Mouse (Mus musculus) kidney, postnatal 10 days (tissue): ENCODE measurements around the gene Tdrd5.
"Not testable (repeated sequence)": the region's sequence is repeated elsewhere in the genome, so short reads cannot be mapped to it uniquely, and the experiment has no call there.

Experiments used
- DNase-seq: peaks from one replicate; pipeline ENCODE4 v3.0.0; 2021; ENCODE audit warnings: mixed read lengths

Tdrd5 gene

DNA sequence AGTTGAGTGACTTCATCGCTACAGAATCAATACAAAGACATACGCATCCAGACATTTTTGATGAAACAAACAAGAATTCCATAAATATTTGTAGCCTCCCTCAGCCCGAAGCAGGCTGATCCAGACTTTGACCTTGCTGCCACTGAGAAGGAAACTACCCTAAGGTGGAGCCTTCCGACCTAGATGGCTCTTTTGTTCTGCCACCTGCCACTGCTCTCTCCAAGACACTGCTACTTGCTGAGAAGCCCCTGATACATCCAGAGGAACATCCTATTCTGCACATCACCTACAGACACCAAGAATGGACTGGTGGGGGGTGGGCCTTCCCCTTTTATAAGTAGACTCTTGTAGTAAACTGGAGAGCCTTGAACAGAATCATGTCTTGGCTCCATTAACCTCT, 52.4 kb downstream of the Tdrd5 start:
- not testable (repeated sequence) for DNase-seq

DNA sequence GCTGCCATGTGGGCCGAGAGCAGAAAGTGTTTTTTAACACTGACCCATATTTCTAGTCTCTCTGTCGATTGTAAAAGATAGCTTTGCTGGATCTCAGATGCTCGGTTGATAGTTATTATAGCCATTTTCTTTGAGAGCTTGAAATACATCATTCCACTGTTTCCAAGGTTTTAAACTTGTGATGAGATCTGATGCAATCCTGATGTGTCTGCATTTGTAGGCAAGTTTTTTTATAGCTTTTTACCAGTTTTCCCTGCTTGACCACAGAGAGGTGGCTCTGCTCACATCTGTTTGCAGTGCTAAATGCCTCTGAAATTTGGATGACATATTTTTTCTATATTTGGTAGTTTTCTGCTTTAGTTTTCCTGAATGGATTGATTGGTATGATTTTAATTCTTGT, 55.6 kb downstream of the Tdrd5 start:
- no peak for DNase-seq

DNA sequence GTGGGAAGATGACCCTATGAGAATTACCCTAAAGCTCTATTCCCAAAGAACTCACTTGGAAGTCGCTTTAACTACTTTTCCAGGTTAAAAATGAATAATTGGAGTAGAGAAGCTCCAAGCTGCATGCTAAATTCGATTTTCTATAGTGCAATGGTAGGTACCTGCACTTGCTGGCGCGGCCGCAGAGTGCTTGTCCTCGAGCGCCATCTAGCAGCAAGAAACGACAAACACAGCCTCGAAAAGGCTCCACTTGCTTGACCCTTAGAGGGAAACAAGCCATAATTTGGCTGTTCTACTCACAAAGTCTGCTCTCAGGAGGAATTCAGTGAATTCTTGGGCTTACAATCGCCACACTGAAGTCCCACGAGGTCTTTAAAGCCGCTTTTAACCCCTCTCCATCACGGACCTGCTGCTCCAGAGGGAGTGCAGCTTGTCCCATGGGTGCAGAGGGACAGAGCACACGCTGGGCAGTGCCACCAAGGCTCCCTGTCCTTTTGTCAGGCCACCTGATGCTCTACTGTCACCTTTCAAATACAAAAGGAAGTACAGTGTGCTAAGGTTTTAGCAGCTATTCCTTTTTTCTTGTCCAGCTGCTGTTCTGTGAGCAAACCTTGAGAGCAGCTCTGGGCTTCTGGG, 61.6 kb downstream of the Tdrd5 start:
- peak; percentile 81 for DNase-seq

DNA sequence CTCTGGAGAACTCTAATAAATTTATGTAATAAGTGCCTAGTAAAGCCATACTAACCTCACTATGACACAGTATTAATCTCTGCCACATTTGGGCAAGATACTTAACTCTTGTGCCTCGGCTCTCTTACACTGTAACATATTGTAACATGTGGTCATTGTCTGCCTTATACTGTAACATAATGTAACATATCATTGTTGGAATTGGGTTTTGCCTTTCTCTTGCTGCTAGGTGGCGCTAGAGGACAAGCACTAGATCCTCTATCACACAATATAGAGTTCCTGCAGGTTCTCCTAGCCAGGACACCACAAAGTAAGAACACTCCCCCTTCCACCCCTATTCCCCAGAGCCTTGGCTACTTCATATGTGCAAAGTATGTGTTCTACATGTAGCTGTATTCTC, 62.4 kb downstream of the Tdrd5 start:
- DNase-seq = peak; percentile 55

DNA sequence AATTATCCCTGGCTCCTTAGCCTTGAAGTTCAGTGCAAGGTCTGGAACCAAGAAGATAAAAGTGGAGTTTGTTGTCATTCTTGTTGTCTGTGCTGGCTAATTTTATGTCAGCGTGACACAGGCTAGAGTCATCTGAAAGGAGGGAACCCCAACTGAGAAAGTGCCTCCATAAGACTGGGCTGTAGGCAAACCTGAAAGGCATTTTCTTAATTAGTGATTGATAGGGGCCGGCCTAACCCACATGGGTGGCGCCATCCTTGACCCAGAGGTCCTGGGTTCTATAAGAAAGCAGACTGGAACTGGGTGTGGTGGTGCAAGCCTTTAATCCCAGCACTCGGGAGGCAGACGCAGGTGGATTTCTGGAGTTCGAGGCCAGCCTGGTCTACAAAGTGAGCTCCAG, 72.3 kb downstream of the Tdrd5 start:
- DNase-seq = no peak

DNA sequence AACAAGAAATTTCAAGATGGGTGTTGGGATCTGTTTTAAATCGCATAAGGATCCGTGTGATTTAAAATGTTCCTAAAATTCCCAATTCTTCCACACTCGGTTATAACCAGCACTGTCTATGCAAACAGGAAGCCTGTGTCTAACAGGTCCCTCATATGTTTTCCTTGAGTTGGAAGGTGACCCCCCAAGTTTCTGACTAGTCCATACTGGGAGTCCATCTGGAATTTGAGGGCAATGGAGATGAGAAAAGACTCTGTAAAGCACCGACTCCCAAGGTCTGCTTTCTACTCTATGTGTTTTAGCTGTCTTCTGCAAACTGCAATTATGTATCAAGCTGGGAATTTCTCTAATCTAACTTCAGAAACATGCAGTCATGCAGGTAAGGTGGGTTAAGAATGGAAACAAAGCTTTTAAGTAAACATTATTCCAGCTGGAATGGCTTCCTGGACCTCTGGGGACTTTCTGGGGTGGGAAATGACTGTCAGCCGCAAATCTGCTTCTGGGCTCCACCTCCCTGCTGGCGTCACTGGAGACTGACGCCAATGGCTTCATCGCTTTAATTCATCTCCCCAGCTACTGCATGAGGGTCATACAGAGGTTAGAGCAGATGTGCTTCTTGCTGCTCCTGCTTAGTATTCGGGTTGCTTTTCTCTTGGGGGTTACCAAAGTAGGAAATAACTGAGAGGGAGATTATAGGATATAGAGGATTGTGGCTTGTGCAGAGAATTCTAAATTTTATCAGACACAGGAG, 73.0 kb downstream of the Tdrd5 start:
- peak; percentile 67 for DNase-seq

DNA sequence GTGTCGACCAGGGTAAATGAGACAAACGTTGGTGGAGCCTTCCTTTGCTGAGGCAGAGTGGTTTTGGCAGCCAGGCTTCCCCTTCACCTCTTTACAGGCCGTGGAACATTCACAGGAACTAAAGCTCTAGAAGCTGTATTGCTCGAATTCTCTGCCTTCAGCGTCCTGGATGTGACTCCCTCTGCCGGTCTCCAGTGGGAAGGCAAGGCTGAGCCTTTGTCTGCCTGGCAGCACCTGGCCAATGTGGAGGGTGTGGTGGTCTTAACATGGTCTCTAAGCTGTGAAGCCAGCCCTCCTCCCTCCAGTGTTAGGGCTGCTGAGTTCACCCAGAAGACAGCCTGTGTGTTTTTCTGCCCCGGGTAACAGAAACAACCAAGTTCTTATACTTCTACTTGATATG, 74.0 kb downstream of the Tdrd5 start:
- peak; percentile 71 for DNase-seq

DNA sequence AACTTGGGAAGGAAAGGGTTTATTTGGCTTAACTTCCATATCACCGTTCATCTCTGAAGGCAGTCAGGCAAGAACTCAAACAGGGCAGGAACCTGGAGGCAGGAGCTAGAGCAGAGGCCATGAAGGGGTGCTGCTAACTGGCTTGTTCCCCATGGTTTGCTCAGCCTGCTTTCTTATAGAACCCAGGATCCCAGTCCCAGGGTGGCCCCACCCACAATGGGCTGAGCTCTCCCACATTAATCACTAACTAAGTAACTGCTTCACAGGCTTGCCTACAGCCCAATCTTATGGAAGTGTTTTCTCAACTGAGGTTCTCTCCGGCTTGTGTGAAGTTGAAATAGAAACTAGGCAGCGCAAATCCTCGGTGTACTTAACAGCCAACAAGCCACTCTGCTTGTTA, 74.7 kb downstream of the Tdrd5 start:
- no peak for DNase-seq

DNA sequence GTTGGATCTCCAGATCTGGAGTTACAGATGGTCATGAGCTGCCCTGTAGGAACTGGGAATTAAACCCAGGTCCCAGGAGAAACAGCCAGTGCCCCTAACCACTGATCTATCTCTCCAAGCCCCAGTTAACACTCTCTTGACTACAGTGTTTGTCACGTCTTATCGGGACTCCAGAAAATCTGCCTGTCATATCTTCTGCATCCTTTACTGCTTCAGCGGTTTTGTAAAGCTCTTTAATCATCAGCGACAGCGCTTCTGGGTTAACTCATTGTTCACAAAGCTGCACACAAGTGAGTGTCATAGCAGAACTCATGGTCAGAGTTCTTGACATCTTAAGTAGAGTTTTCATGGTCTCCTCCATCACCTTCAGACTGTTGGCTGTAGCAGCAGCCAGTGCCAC, 76.6 kb downstream of the Tdrd5 start:
- no peak for DNase-seq

DNA sequence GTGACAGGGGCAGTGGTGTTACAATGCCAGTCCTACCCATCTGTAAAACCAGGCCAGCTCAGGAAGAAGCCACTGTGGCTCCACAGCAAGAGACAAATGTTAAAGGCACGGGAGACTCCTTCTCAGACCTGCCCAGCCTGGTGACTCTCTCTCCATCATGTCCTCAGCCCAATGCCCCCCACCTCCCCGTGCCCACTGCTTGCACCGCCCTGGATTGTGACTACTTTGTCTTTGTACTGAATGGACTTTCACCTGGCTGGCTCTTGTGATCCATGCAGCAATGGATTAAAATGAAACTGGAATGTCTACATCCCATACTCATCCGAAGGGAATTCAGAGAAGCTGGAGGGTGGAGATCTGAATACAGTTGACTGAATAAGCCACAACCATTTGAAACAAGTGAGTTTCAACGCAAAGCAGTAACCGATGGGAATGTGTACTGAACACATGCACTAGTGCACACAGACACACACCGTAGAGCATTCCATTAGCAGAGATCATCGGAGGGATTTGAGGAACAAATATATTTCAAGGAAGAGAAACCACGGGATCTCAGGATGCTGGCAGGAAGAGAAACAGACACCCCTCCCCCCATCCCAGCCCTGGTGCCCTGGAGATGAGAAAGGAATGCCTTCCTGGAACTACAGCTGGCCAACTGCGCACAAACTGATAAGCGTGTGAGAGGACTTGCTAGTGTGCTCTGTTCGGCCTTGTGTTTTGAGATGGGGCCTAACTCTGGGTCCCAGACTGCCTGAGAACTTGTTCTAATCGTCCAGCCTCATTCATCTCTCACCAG, 81.1 kb downstream of the Tdrd5 start:
- peak; percentile 57 for DNase-seq

DNA sequence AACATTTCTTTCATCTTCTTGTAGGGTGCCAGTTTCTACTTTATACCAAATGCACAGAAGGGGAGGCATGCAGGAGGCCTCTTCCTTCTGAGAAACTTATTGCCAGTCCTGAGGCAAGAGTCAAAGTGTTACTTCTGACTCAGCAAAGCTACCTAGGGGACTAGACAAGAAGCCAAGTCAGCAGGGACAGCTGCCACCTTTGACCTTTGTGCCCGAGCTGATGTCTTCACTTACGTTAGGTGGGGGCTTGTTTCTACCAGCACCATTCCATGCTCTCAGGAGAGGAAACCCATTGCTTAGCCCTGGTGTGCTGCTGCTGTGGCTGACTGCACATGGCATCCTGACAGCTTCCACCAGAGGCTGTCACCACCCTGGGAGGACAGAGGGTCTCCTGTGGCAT, 82.1 kb downstream of the Tdrd5 start:
- DNase-seq = peak; percentile 46

DNA sequence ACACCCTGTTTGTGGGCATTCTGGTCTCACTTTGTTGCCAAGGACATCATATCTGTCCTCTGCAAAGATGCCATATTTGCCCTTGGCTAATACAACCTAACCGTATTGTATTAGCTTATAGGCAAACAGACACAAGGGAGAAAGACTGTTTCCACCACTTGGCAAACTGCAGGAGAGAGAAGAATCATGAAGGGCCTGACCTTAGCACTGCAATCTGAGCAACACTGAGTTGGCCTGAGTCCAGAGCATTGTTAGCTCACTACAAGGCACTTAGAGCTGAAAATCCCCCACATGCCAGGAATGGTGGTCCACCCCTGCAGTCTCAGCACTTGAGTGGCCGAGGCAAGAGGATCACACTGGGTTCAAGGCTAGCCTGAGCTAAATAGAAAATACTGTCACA, 84.9 kb downstream of the Tdrd5 start:
- no peak for DNase-seq

DNA sequence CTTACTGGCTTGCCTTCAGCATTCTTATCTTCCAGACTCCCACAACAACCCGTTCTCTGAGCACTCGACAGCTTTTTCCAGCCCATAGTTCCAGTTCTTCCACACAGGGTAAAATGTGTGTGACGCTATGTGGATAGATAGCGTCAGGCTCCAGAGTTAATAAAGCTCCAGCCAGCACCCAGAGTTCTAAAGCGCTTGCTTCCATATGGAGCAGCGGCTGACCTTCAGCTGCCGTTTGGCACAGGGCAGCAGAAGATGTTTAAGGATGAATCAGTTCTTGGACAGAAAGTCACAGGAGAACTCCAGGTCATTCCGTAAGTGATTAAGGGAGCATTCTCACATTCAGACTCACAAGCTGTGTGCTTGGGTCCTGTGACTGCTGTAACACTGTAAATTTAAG, 85.5 kb downstream of the Tdrd5 start:
- DNase-seq = no peak

DNA sequence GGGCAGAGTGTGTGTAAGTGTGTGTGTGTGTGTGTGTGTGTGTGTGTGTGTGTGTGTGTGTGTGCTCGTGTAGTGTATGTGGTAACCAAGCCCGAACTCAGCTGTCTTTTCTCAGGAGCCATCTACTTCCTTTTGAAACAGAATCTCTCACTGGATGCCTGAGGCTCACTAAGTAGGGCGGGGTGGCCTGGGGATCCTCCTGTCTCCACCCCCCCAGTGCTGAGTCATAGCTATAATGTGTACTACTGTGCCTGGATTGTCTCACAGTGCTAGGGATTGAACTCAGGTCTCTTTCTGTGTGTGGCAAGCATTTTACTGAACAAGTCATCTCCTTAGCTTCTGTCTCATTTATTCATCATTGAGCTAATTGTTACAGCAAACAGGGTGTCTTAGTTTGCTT, 86.1 kb downstream of the Tdrd5 start:
- peak; percentile 33 for DNase-seq

DNA sequence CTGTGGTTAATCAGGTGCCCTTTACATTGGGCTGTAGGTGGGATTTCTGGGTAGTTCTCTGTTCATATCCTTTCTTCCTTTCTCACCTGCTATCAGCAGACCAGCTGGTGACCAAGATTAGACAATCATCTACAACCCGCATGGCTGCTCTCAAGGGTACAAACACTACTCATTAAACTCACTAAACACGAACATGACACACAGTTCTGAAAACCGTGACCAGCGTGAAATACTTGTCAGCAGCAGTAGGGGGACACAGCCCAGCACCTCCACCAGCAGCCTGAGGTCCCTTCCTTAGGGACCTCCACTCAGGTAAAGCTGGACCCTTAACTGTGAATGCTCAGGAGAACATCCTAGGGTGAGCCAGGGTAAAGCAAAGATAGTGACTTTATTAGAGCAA, 87.2 kb downstream of the Tdrd5 start:
- DNase-seq = no peak

DNA sequence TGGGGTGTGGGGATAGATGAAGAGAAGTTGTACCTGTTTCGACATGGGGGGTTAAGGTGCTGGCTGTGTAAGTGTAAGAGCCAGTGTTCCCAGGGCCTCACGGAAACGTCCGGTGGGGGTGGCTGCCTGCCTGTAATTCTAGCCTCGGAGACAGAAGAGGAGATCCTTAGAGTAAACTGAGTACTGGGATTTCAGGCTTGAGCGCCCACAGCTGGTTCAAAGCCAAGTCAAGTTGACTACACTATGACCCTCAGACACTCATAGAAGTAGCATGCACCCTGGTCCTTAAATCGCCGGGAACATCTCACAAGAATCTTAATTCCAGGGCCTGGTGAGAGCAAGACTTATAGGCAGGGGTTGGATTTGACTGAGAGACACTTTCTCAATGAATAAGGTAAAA, 88.8 kb downstream of the Tdrd5 start:
- peak; percentile 19 for DNase-seq

DNA sequence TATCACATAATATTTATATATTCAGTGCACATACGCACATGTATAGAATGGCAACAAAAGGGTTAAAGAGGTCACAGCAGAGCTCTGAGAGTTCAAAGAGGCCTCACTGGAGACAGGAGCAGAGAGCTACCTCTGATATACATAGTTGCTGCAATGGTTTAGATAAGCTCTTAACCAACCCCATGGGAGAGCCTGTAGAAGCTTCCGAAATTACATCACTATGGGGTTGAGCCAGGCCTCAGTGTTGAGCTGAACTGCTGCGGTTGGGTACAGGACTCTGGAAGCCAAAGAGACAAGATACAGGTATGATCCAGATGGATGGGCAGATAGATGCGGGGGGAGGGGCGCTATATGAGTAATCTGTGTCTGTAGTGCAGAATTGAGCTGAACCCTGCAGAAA, 90.5 kb downstream of the Tdrd5 start:
- DNase-seq = no peak

DNA sequence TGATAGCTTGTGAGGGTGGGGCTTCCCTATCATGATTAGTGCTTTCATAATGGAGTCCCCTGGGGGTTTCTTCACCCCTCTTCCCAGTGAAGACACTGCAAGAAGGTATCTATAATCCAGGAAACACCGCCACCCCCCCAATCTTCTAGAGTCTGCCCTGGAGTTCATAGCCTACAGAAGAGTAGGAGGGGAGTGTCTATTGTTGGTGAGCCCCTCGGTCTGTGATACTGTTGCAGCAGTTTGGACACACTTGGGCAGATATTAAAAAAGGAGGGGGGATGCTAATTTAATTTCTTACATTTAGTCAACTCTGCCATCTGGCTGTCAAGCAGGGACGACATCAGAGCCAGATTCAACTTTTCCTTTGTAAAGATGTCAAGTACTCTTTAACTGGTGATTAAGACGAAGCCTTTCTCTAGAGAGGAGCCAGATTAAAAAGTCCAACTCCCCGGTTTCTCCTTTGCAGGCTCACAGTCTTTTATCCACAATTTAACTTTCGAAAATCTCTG, 91.6 kb downstream of the Tdrd5 start:
- DNase-seq = no peak
